Mouse (Mus musculus) stomach, postnatal 0 days (tissue): ENCODE measurements around the gene Sppl2c.

Source experiments
- CTCF ChIP-seq: IDR thresholded peaks from 2 replicates; pipeline ENCODE4 v1.5.1; 2016; ENCODE audit warnings: antibody characterized with exemption, low read depth, mild to moderate bottlenecking, moderate library complexity
- EP300 ChIP-seq: optimal IDR thresholded peaks from 2 replicates; pipeline ENCODE3; 2016; ENCODE audit warnings: antibody characterized with exemption

DNA sequence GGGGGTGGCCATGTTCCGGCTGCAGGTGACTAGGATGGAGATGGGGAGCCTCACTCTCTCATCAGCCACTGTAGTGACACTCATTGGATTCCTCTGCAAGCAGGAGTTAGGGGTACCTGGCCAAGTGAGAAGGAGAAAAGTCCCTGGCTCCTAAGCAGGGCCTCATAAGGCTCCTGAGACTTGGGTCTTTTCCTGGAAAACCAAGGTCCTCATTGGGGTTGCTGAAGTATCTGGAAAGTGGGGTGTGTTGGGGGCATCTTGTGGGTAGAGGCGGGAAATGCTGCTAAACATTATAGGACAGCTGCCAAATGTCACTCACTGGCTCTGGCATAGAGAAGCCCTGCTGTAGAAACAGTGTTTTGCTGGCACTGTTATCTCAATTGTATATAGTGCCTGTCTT is 49.8 kb downstream of the Sppl2c start:
- TF ChIP-seq CTCF: no peak
- no peak for TF ChIP-seq EP300
